Mouse (Mus musculus) cortical plate, adult 2 months (tissue): ENCODE data around the gene Crygc.

Source experiments
- CTCF ChIP-seq: fragments of 200-500 bp; IDR thresholded peaks from 2 replicates; pipeline ENCODE4 v1.5.1; 2011; ENCODE audit warnings: mild to moderate bottlenecking, control low read depth, low read length; ENCODE audit not compliant: insufficient read depth; ENCODE audit errors: extremely low read depth
- POLR2A ChIP-seq: fragments of 200-500 bp; IDR thresholded peaks from 2 replicates; pipeline ENCODE4 v1.6.1; 2011; ENCODE audit warnings: mild to moderate bottlenecking, low read length, control low read depth; ENCODE audit not compliant: insufficient read depth; ENCODE audit errors: extremely low read depth

- TF ChIP-seq POLR2A (no peak), CTCF (no peak)
Measured at GRCm38 (mm10) chr1:65082188-65082587, 8.7 kb upstream of the Crygc start, which contains the start of gene Crygb.
